8 mouse cellular contexts compared by ENCODE assay signal in the genomic region with DNA sequence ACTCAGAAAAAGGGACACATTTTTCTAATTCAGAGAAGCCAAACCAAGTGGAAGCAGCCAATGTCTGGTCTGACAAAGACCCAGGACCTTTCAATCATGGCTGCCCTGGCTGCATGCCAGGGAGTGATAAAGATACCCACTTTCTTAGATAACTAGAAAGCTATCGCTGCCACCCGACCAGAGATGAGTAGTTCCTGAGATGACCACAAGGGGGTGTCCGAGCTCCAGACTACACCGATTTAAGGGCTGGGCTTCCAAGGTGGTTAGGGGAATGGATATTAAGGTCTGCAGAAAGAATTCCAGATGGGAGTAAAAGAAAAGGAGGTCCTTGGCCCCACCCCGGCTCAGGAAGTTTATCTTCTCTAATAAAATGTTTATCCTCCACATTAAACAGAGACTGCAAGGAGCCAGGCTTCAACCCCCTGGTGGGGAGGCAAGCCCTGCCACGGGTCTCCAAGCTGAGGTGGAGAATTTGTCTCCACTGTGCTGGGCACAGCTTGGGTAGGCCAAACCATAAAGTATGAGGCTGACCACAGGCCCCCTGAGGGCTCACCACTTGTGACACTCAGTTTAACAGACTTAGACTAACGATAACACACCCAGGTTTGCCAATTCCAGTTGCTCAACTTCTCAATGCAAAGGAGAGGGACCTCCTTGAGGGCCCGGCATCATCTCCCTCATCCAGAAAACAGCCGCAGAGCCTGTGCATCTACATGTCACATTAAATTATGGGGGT. TPM values are rescaled to one million over a fixed set of nuclear protein-coding genes. Genes with fewer than 3 reads are reported as not detected.
DNase-seq lines count a peak whose midpoint lies in the region; ATAC-seq and TF ChIP-seq lines count a peak whose summit lies in the region.

No protein-coding gene starts in this region.

- H3K79me2 ChIP-seq in liver, adult 2 months (ENCODE audit: control insufficient read depth, insufficient read depth, low read length): peaks cover 5% of the 10 kb centered on the region; the same call in 1 of the 2 replicates

- H3K4me1 ChIP-seq in cortical plate, adult 2 months (ENCODE audit: control insufficient read depth, insufficient read depth, low read length): peaks cover 3% of the 10 kb centered on the region; the same call in 1 of the 2 replicates
- peaks cover 5% of the 10 kb centered on the region; the same call in 1 of the 2 replicates for H3K4me1 ChIP-seq in liver, adult 2 months (ENCODE audit: control insufficient read depth, insufficient read depth, low read length)

- TF ChIP-seq CTCF in cortical plate, adult 2 months (IDR thresholded peaks at IDR 0.05; ENCODE audit: extremely low read depth, insufficient read depth, low read length): peak; percentile 79
- TF ChIP-seq CTCF in liver, adult 2 months (IDR thresholded peaks at IDR 0.05; ENCODE audit: low read depth, low read length): peak; percentile 73

- H3K36me3 ChIP-seq in liver, adult 2 months (ENCODE audit: control insufficient read depth, insufficient read depth, low read length): no peaks in the 10 kb centered on the region

- no peaks in the 10 kb centered on the region for H3K27me3 ChIP-seq in liver, adult 2 months (ENCODE audit: control insufficient read depth, insufficient read depth, low read length)

- WGBS in liver, adult 2 months: 34% methylated on average over 9 of the region's 9 CpGs

- no peak overlapping the region for H3K27ac ChIP-seq in cortical plate, adult 2 months (ENCODE audit: insufficient read depth, low read length)
- no peak overlapping the region for H3K27ac ChIP-seq in liver, adult 2 months (replicated peaks; ENCODE audit: insufficient read depth, low read depth, low read length)

- ATAC-seq in granulocyte monocyte progenitor cell, adult 5-6 weeks (replicated peaks; ENCODE audit: poor library complexity, severe bottlenecking): peak; percentile 25

- no peak for TF ChIP-seq POLR2A in cortical plate, adult 2 months (IDR thresholded peaks at IDR 0.05; ENCODE audit: extremely low read depth, insufficient read depth, low read length)
- no peak for TF ChIP-seq POLR2A in liver, adult 2 months (IDR thresholded peaks at IDR 0.05; ENCODE audit: extremely low read depth, insufficient read depth, low read length)

- DNase-seq in 3134 (ENCODE audit: extremely low read depth, insufficient read length, low spot score): peak; percentile 48
- DNase-seq in R1 (ENCODE audit: low read depth, low spot score): peak; percentile 78
- peak; percentile 82 for DNase-seq in kidney, adult 18-20 months
- peak; percentile 35 for DNase-seq in liver, adult 2 months (ENCODE audit: extremely low read depth, low read depth, low spot score)
- DNase-seq in naive thymus-derived CD4-positive, alpha-beta T cell, adult 2 months (ENCODE audit: low read depth): peak; percentile 88
- peak; percentile 87 for DNase-seq in testis, postnatal 10 days (ENCODE audit: low spot score)

- H3K9ac ChIP-seq in liver, adult 2 months (ENCODE audit: low read depth, low read length): no peak overlapping the region

- no peak overlapping the region for H3K4me3 ChIP-seq in cortical plate, adult 2 months (ENCODE audit: insufficient read depth, low read length)
- H3K4me3 ChIP-seq in liver, adult 2 months (ENCODE audit: insufficient read depth, low read depth, low read length): no peak overlapping the region

RNA-seq across cellular contexts. Expression of a gene that starts 2.5 kb away (rescaled TPM):
- 24.7 and 30.5 TPM in 2 replicates for polyA plus RNA-seq in cortical plate, adult 2 months (2012; rRNA removed)
- total RNA-seq in granulocyte monocyte progenitor cell, adult 5-6 weeks (2014; fragmentation: Nextera tagmentation): not detected in 2 replicates
- total RNA-seq in granulocyte monocyte progenitor cell, adult 5-6 weeks (2017): not detected in 2 replicates
- 2.7 and 3.0 TPM in 2 replicates for total RNA-seq in liver, adult 2 months (2014; rRNA removed)
- 5.6 and 5.7 TPM in 2 replicates for polyA plus RNA-seq in liver, adult 2 months (2012; rRNA removed)

RNA-seq across cellular contexts. Expression of a gene that starts 3.8 kb away (rescaled TPM):
- 0.10 and 0.19 TPM in 2 replicates for polyA plus RNA-seq in cortical plate, adult 2 months (2012; rRNA removed)
- total RNA-seq in granulocyte monocyte progenitor cell, adult 5-6 weeks (2014; fragmentation: Nextera tagmentation): not detected in 2 replicates
- not detected in 2 replicates for total RNA-seq in granulocyte monocyte progenitor cell, adult 5-6 weeks (2017)
- total RNA-seq in liver, adult 2 months (2014; rRNA removed): 0.09 TPM in 1 of 2 replicates, not detected in the other
- not detected in 2 replicates for polyA plus RNA-seq in liver, adult 2 months (2012; rRNA removed)

RNA-seq across cellular contexts. Expression of a gene that starts 3.8 kb away (rescaled TPM):
- 29.5 and 30.3 TPM in 2 replicates for polyA plus RNA-seq in cortical plate, adult 2 months (2012; rRNA removed)
- 44.9 and 55.6 TPM in 2 replicates for total RNA-seq in granulocyte monocyte progenitor cell, adult 5-6 weeks (2014; fragmentation: Nextera tagmentation)
- 17.8 and 19.3 TPM in 2 replicates for total RNA-seq in granulocyte monocyte progenitor cell, adult 5-6 weeks (2017)
- 3.1 and 5.0 TPM in 2 replicates for total RNA-seq in liver, adult 2 months (2014; rRNA removed)
- polyA plus RNA-seq in liver, adult 2 months (2012; rRNA removed): 16.7 and 19.0 TPM in 2 replicates

RNA-seq across cellular contexts. Expression of a gene that starts 8.0 kb away (rescaled TPM):
- 0.15 and 0.35 TPM in 2 replicates for polyA plus RNA-seq in cortical plate, adult 2 months (2012; rRNA removed)
- not detected in 2 replicates for total RNA-seq in granulocyte monocyte progenitor cell, adult 5-6 weeks (2014; fragmentation: Nextera tagmentation)
- total RNA-seq in granulocyte monocyte progenitor cell, adult 5-6 weeks (2017): 0.15 TPM in 1 of 2 replicates, not detected in the other
- under 0.01 TPM in 1 of 2 replicates, not detected in the other for total RNA-seq in liver, adult 2 months (2014; rRNA removed)
- polyA plus RNA-seq in liver, adult 2 months (2012; rRNA removed): not detected in 2 replicates

RNA-seq across cellular contexts. Expression of a gene that starts 24.7 kb away (rescaled TPM):
- polyA plus RNA-seq in cortical plate, adult 2 months (2012; rRNA removed): 26.2 and 27.4 TPM in 2 replicates
- total RNA-seq in granulocyte monocyte progenitor cell, adult 5-6 weeks (2014; fragmentation: Nextera tagmentation): not detected in 2 replicates
- total RNA-seq in granulocyte monocyte progenitor cell, adult 5-6 weeks (2017): 0.47 and 1.7 TPM in 2 replicates
- total RNA-seq in liver, adult 2 months (2014; rRNA removed): 3.6 and 6.7 TPM in 2 replicates
- 4.2 and 4.5 TPM in 2 replicates for polyA plus RNA-seq in liver, adult 2 months (2012; rRNA removed)

Comparison
In these comparisons a context has a peak if more than half of its experiments do, and no peak if none do; other contexts are left out.
1. DNase-seq: peak in every context shown above with its lines; median percentile 88 in naive thymus-derived CD4-positive, alpha-beta T cell, adult 2 months; 87 in testis, postnatal 10 days; 82 in kidney, adult 18-20 months; 78 in R1; 48 in 3134; 35 in liver, adult 2 months.